Mouse (Mus musculus) cerebellum, adult 2 months (tissue): ENCODE data around the gene Nsf. TPM values are rescaled to one million over a fixed set of nuclear protein-coding genes. Genes with fewer than 3 reads are reported as not detected.
A peak's percentile ranks its signal among the peaks of the same experiment; 100 is the strongest.

Experiments used
- DNase-seq, 2 experiments: peaks; one replicate each; pipeline ENCODE4 v3.0.0; 2021
- H3K27ac ChIP-seq: fragments of 200-500 bp; 2 replicates; pipeline ENCODE4 v1.5.1; 2012; ENCODE audit warnings: low read length, control low read depth, inconsistent platforms; ENCODE audit not compliant: insufficient read depth
- H3K27me3 ChIP-seq: fragments of 200-500 bp; 2 replicates; pipeline ENCODE4 v1.6.1; 2012; ENCODE audit warnings: inconsistent platforms, mild to moderate bottlenecking, low read length, moderate library complexity; ENCODE audit not compliant: control insufficient read depth, insufficient read depth
- H3K4me1 ChIP-seq: fragments of 200-500 bp; 2 replicates; pipeline ENCODE4 v1.6.1; 2011; ENCODE audit warnings: low read length; ENCODE audit not compliant: control insufficient read depth, insufficient read depth
- H3K4me3 ChIP-seq: fragments of 200-500 bp; replicated peaks from 2 replicates; pipeline ENCODE3; 2011; ENCODE audit warnings: mild to moderate bottlenecking, low read depth, low read length, control low read depth; ENCODE audit not compliant: insufficient read depth
- CTCF ChIP-seq: fragments of 200-500 bp; IDR thresholded peaks from 2 replicates; pipeline ENCODE4 v1.5.1; 2011; ENCODE audit warnings: low read depth, mild to moderate bottlenecking, control low read depth, low read length, moderate library complexity, borderline replicate concordance; ENCODE audit not compliant: insufficient read depth
- POLR2A ChIP-seq: fragments of 200-500 bp; IDR thresholded peaks from 2 replicates; pipeline ENCODE4 v1.6.1; 2011; ENCODE audit warnings: low read length, control low read depth, borderline replicate concordance; ENCODE audit not compliant: insufficient read depth
- WGBS: fragments of 180-500 bp; shearing (Covaris S2); methylation state at CpG from one replicate; pipeline ENCODE4 v1.1.7; 2018; 5-methylcytosine and 5-hydroxymethylcytosine counted together
- polyA plus RNA-seq: library from polyadenylated mRNA; depleted of rRNA; stranded (reverse); fragments of >200 nt; gene quantifications from 2 replicates; pipeline ENCODE4 v1.2.3, GENCODE M21; 2012

Nsf gene
- polyA plus RNA-seq, 1 experiment = 511 TPM

DNA sequence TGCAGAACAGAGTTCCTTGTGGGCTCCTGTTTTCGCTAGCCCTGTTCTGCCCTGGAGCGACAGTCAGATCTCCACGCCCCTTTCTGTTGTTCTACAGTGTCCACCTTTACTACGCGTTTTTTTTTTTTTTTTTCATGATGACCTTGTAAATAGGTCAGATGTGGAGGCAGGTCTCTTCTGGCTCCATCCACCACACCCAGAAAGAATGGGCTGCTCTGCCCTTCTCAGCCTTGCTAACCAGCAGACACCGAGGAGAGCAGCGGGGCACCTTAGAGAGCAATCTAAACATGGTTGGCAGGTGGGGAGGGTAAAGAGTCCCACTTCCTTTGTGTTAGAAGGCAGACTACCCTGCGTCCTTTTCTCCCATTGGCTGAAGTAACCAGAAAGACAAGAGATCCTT lies 137.1 kb downstream of the Nsf start:
- WGBS = 95% methylated on average over 8 of the region's 8 CpGs

DNA sequence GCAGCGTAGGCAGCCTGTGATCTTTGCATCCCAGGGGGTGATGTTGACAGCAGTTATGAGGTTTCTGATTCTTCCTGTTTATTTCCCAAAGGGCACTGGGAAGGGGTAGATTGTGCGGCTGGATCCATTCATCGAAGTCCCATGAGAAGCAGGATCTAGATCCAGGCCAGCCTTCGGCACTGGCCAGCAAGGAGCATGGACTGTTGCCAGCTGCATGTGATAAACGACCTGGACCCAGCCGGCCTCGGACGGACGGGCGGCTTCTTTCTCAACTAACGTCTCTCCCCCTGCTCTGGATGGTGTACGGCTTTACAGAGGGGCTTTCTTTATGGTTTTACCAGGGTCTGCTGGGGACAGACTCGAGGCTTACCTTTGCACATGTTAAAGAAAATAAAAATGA lies 137.9 kb downstream of the Nsf start:
- H3K27ac ChIP-seq = no peak overlapping the region
- DNase-seq = peak; percentile 48 to 49
- TF ChIP-seq CTCF (no peak), POLR2A (no peak)
- 18% methylated on average over 13 of the region's 13 CpGs for WGBS
- peaks cover 21% of the 10 kb centered on the region for H3K4me1 ChIP-seq
- no peaks in the 10 kb centered on the region for H3K27me3 ChIP-seq
- no peak overlapping the region for H3K4me3 ChIP-seq

More for the DNA sequence above, 137.1 kb downstream of the Nsf start:
- Histone ChIP-seq H3K27ac (no peak overlapping the region), H3K4me3 (no peak overlapping the region), H3K27me3 (no peaks in the 10 kb centered on the region), H3K4me1 (peaks cover 21% of the 10 kb centered on the region)
- DNase-seq = no peak
- TF ChIP-seq CTCF = no peak
- TF ChIP-seq POLR2A = no peak

DNA sequence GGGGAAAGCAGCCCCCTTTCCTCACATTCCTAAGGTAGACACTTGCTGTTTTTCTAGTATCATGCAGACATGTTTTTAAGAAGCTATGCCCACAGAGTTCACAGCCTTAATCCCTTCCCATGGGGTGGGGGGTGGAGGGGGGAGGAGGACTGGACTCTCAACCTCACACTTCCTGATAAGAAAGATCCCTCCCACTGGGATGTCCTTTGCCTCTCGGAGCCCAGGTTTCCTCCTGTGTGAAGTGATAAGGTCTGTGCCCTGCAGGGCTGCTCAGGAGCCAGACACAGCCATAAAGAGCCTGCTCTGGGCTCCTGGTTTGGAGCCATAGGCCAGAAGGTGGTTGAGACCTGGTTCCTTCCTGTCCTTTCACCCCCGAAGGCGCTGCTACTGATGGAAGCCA lies 139.0 kb downstream of the Nsf start:
- Histone ChIP-seq H3K4me3 (no peak overlapping the region), H3K27ac (no peak overlapping the region), H3K4me1 (peaks cover 21% of the 10 kb centered on the region), H3K27me3 (no peaks in the 10 kb centered on the region)
- DNase-seq = no peak
- 40% methylated on average over 3 of the region's 3 CpGs for WGBS
- TF ChIP-seq POLR2A (no peak), CTCF (no peak)

DNA sequence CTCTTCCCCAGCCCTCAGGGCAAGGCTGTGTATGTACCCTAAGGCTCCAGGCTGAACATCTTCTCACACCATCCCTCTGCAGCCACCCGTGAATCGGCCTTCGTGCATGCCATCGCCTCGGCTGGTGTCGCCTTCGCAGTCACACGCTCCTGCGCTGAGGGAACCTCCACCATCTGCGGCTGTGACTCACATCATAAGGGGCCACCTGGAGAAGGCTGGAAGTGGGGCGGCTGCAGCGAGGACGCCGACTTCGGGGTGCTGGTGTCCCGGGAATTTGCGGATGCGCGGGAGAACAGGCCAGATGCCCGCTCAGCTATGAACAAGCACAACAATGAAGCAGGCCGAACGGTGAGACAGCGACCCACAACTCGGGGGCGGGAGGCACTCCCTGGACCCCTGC lies 142.6 kb downstream of the Nsf start:
- TF ChIP-seq POLR2A = no peak
- Histone ChIP-seq H3K27me3 (no peaks in the 10 kb centered on the region), H3K27ac (no peak overlapping the region), H3K4me3 (no peak overlapping the region), H3K4me1 (peaks cover 25% of the 10 kb centered on the region)
- no peak for DNase-seq
- WGBS = 80% methylated on average over 25 of the region's 25 CpGs

DNA sequence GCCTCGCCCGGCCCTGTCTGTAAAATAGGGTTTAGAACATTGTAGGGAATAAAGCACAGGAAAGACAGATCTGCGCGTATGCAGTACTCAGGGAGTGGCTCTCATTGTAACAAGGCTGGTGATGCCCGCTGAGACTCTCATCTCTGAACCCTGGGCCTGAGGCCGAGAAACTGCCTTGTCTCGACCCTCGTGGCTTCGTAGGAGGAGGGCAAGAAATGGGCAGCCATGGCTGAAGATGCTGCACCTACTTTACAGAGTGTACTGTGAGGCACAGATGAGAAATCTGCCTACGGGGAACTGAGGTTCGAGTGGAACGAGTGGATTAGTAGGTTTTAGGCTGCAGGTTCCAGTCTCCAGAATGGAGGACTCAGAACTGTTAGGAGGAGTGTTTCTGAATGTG lies 143.2 kb downstream of the Nsf start:
- 70% methylated on average over 12 of the region's 12 CpGs for WGBS
- peak in 1 of 2 experiments; percentile 25 for DNase-seq
- Histone ChIP-seq H3K27me3 (no peaks in the 10 kb centered on the region), H3K4me1 (peaks cover 19% of the 10 kb centered on the region), H3K4me3 (peak overlapping the region; percentile 45), H3K27ac (no peak overlapping the region)
- TF ChIP-seq POLR2A (no peak), CTCF (no peak)

DNA sequence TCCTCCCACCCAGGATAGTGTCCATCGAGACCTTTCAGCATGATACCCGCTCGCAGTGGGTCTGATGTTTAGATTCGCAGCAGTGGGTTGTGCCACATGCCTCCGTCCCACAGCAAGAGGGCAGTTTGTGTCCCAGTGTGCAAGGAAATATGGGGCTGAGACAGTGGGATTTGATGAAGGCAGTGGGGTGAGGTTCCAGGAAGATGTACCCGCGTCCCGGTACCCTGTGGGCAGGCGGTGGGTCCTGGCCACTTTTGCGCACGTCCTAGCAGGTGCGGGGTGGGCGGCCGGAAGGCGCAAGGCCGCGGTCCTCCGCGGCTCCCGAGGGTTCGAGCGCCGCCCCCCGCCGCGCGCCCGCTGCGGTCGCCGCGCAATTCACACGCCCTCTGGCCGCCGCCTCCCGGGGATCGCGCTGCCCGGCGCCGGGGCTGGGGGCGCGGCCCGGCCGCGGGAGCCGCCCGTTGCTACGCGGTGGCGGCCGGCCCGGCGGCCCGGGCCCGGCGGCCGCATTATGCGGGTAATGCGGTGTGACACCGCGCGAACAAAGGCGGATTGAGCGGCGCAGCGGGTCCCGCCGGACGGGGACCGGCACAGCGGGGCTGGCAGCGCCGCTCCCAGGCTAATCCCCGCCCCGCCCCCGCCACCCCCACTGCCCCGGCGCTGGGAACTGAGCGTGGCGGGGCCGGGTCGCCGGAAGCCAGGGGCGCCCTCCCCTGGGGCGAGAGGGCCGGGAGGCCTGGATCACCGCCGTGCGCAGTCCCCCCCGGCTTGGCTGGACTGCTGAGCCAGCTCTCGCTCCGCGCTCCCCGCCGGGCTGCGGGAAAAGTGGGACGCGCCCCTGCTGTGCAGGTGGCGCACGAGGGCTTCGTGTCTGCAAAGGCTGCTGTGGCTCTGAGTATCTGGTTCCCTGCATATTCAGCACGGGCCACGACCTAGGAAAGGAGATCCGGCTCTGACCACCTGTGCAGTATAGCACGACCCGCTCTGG lies 144.0 kb downstream of the Nsf start:
- Histone ChIP-seq H3K27me3 (no peaks in the 10 kb centered on the region), H3K27ac (no peak overlapping the region), H3K4me3 (peak overlapping the region; percentile 56), H3K4me1 (peaks cover 12% of the 10 kb centered on the region)
- no peak for TF ChIP-seq POLR2A
- TF ChIP-seq CTCF = no peak
- 1% methylated on average over 105 of the region's 107 CpGs for WGBS
- DNase-seq = peak; percentile 36 to 49

DNA sequence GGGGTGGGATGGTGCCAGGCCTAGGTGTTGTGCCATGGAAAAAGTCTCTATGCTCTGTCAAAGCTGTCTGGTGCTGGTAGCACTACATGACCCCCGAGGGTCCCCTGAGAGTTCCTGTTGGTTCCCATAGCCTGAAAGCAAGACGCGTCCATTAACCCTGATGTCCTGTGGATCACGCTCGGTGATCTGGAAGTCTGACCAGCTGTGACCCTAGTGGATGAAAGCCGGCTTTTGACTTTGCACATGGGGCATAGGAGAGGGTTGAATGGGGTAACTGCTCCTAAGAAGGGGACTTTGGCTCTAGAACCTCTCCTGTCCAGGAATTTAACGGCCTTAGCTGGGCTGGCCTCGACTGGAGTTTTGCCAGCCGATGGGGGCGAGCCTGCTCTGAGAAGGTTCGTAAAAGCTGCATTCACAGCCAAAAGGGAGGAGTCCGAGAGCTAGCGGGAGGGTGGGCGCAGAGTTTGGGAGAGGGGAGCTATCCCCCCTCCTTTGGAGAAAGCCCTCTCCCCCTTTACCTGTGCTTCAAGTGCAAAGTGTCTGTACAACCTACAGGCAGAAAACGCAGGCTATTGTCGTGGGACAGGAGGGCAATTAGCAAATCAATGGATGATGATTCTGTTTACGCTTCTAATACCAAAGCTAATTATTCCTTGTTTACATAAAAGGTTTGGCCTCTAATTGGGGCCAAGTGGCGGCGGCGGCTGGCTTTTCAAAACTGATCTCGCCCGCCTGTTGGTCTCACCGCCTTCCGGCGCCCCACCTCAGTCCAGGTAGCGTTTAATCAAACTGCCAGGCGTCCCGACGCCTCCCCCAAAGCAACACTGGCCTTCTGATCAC lies 144.9 kb downstream of the Nsf start:
- TF ChIP-seq CTCF (no peak), POLR2A (no peak)
- H3K27ac ChIP-seq = peak overlapping the region; percentile 47; the same call in 1 of the 2 replicates
- 31% methylated on average over 29 of the region's 29 CpGs for WGBS
- H3K4me3 ChIP-seq = peak overlapping the region; percentile 56
- H3K27me3 ChIP-seq = no peaks in the 10 kb centered on the region
- peaks cover 18% of the 10 kb centered on the region for H3K4me1 ChIP-seq
- DNase-seq = peak in 1 of 2 experiments; percentile 24
